Mouse (Mus musculus) right cerebral cortex, postnatal 4 days (tissue): ENCODE results near the gene Bpgm.

ENCODE experiments used
- DNase-seq: peaks from one replicate; pipeline ENCODE4 v3.0.0-alpha.2; 2022

Gene Bpgm

GRCm38 (mm10) chr6:34533055-34533454 is 57.0 kb downstream of the Bpgm start:
- no peak for DNase-seq

- no peak for DNase-seq
These were observed 57.9 kb downstream of the Bpgm start for GRCm38 (mm10) chr6:34533896-34534295.

- no peak for DNase-seq
These were observed 66.9 kb downstream of the Bpgm start for GRCm38 (mm10) chr6:34542866-34543265.

GRCm38 (mm10) chr6:34543303-34544206 is 67.5 kb downstream of the Bpgm start:
- no peak for DNase-seq

GRCm38 (mm10) chr6:34544207-34544602 is 68.2 kb downstream of the Bpgm start:
- no peak for DNase-seq

- no peak for DNase-seq
These were observed 69.3 kb downstream of the Bpgm start for GRCm38 (mm10) chr6:34545286-34545685.

GRCm38 (mm10) chr6:34548406-34548990 is 72.5 kb downstream of the Bpgm start:
- no peak for DNase-seq

- DNase-seq: peak; percentile 34
These were observed 73.0 kb downstream of the Bpgm start for GRCm38 (mm10) chr6:34549017-34549416.

- DNase-seq: no peak
These were observed 76.6 kb downstream of the Bpgm start for GRCm38 (mm10) chr6:34552489-34553157.

- DNase-seq: no peak
These were observed 78.4 kb downstream of the Bpgm start for GRCm38 (mm10) chr6:34554291-34554997.
